Mouse (Mus musculus) urinary bladder, postnatal 0 days (tissue): ENCODE data around the gene 4930474N05Rik. TPM values are rescaled to one million over a fixed set of nuclear protein-coding genes. Genes with fewer than 3 reads are reported as not detected.

Experiments used
- polyA plus RNA-seq: library from polyadenylated mRNA; unstranded; fragments of >200 nt; fragmentation: Nextera tagmentation; extraction: Ambion mirVana; gene quantifications from 2 replicates; pipeline ENCODE4 v1.2.1, GENCODE M21; 2015

The 4930474N05Rik gene
- not detected in 2 replicates for polyA plus RNA-seq

DNA sequence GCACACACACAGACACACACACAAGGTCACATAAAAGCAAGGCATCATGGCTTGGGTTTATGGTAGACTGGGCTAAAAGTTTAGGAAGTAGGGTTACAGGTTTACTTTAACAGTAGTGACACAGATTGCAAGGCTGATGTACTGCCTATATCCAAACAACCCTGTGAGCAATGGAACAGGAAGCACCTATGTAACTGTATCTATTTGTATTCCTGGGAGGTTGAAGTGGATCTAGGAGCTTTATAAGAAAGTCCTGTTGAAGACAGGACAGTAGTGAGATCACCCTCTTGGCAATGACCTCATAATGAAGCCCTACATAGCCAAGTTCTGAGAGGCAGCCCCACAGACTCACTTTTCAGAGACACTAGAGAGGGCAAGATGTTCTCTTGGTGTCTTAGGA, at the start of gene 4930474N05Rik:
Gene 4930474N05Rik (plus strand): TSS at position 301 of the 400 bp plus-strand sequence.

